Mouse (Mus musculus) layer of hippocampus, adult 2 months (tissue): ENCODE results near the gene Pcbp3. TPM values are rescaled to one million over a fixed set of nuclear protein-coding genes. Genes with fewer than 3 reads are reported as not detected.
"Not testable (repeated sequence)": the region's sequence is repeated elsewhere in the genome, so short reads cannot be mapped to it uniquely, and the experiment has no call there.

Experiments used
- DNase-seq, 2 experiments: peaks; one replicate each; pipeline ENCODE4 v3.0.0; 2022; ENCODE audit warnings: low spot score in 2 of 2
- H3K27ac ChIP-seq: fragments of 200-600 bp; 2 replicates; pipeline ENCODE4 v1.8.1; 2022
- H3K4me3 ChIP-seq: fragments of 200-600 bp; 2 replicates; pipeline ENCODE4 v1.8.1; 2022; ENCODE audit warnings: mild to moderate bottlenecking
- CTCF ChIP-seq: fragments of 200-600 bp; conservative IDR thresholded peaks from 2 replicates; pipeline ENCODE4 v1.8.1; 2022; ENCODE audit warnings: antibody characterized with exemption, mild to moderate bottlenecking, moderate library complexity
- long read RNA-seq, 2 experiments: library from polyadenylated mRNA; stranded (forward); transcript quantifications; one replicate each; pipeline ENCODE4 v2.0.0; 2021; ENCODE audit warnings: borderline mapping rate in 2 of 2
- total RNA-seq, 2 experiments: library from RNA; stranded (reverse); gene quantifications; 2 replicates each; pipeline ENCODE4 v1.2.3; 2021

Pcbp3 gene
- 10 to 100 TPM; 57.6 to 63.9 TPM for total RNA-seq
- long read RNA-seq, experiment 1, transcript Pcbp3-201 (16 exons, 2,013 nt), result major isoform, 13 of 54 reads
- long read RNA-seq, experiment 1, partial matches to known transcripts, result 2 of 54 reads
- long read RNA-seq, experiment 1, other reads (novel, unspliced or antisense), result 38 of 54 reads
- long read RNA-seq, experiment 2, transcript Pcbp3-201 (16 exons, 2,013 nt), result major isoform, 20 of 82 reads
- long read RNA-seq, experiment 2, partial matches to known transcripts, result 1 of 82 reads
- long read RNA-seq, experiment 2, other reads (novel, unspliced or antisense), result 61 of 82 reads

DNA sequence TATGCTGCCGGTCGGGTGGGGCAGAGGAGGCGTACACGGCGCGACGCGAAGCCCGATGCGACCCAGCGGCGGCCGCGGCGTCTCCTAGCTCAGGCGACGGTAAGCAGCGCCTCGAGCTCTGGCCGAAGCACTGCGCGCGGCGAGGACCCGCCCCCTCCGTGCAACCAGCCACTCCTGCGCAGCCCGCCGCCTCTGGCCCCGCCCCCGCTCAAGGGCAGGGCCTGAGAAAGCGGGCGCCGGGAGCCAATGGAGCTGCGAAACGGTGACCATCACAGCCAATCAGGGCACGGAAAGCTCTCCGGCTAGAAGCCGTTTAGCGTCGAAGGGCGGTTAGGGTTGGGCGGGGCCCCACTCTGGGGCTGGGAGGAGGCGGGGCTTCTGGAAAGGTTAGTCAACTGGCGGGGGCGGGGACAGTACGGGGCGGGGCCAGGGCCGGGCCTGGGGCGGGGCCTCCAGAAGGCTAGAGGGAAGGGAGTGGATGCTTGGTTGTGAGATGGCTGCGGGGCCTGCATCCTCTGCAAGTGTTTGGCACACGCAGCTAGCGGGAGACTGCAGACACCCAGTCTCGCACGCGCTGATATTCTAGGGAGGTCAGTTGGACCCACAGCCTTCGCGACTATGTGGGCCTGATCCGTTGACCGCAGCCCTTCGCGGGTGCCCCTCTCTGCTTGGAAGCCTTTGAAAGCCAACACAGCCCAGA, at the start of gene Pcbp3:
Gene Pcbp3 (minus strand): TSS at position 98 of the 700 bp plus-strand sequence.
- DNase-seq, result peak; percentile 96 to 98
- peak within 1 kb of the TSS; percentile 85 for H3K27ac ChIP-seq
- peak within 1 kb of the TSS; percentile 95 for H3K4me3 ChIP-seq
- TF ChIP-seq CTCF, result no peak

DNA sequence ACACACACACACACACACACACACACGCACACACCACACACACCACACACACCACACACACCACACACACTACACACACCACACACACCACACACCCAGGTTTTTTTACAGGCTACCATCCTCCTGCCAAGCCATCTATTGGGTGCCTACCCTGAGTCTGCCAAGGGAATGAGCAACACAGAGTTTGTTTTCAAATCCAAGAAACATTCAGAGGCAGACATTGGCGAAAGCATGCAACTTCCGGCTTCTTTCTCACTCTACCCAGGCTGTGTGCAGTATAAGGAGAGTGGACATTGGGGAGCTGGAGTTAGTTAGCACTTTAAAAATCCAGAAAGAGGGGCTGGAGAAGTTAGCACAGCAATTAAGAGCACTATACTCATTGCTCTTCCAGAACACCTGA, 47.0 kb upstream of the Pcbp3 start:
- peak overlapping the region; percentile 75 for H3K27ac ChIP-seq
- H3K4me3 ChIP-seq, result no peak overlapping the region
- peak in 1 of 2 experiments; percentile 13 for DNase-seq
- no peak for TF ChIP-seq CTCF

DNA sequence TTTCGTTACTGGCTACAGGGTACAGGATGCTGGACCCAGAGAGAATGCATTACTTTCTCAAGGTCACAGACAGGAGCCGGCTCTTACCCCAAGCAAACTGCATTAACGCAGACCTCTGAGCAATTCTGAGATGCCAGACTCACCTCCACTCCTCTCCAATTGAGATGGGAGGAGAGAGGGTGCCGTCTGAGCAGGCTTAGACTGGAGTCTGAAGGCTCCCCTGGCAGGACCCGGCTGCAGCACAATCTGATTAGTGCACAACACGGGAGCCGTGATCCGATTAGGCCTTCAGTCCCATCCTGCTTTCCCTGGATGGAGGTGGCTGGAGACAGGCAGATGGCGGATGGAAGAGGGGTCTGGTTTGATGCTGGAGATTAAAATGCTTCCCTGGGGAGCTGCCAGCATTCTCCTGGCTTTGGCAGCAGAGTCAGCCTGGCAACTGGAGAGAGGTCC, 46.4 kb upstream of the Pcbp3 start:
- peak; percentile 48 to 55 for DNase-seq

DNA sequence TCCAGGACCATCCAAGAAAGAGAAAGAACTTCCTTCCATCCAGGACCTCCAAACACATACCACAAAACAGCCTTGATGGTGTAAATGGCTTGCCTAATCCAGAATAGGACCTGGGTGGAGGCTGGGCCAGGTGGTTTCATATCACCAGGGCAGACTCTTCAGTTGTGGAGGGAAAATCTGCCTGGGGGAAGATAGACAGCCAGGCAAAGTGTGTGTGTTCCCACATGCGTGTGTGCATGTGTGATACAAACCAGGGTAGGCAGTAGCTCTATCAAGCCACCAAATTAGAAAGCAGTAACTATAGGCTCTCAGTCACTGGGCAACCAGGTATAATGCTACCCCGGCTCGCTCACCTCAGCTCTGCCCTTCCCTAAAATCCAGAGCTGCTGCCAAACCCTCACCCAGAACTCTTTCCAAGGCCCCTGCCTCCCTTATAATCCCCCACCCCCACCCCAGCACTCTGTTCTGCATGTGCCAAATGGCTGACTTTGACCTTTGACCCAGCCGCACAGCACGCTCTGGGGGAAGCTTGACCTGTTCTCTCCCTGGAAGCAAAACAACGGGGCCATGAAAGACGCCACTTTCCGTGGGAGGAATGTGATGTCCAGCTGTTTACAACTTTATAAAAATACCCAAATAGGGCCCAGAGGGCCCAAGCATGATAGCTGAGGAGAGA, 45.9 kb upstream of the Pcbp3 start:
- TF ChIP-seq CTCF, result no peak
- peak overlapping the region; percentile 85 for H3K27ac ChIP-seq
- no peak for DNase-seq
- H3K4me3 ChIP-seq, result no peak overlapping the region

More for the DNA sequence above, 46.4 kb upstream of the Pcbp3 start:
- Histone ChIP-seq H3K4me3 (no peak overlapping the region), H3K27ac (peak overlapping the region; percentile 85)
- no peak for TF ChIP-seq CTCF

DNA sequence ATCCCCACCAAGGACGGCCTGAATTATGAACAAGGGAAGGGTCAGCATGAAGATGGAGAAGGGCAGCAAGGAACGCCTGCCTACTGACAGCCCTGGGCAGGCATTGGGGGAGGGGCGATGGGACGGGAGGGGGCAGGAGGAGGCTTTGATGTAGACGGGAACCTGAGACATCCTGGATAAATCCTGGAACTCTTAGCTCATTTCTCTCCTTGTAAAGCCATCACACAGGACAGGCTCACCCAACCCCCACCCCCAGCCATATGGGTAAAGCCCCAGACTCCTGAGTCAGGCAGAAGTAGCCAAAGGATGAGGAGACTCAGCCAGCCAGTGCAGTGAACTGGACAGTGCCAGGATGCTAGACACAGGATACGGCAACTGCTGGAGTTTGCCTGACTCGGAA, 43.2 kb upstream of the Pcbp3 start:
- TF ChIP-seq CTCF, result no peak
- Histone ChIP-seq H3K4me3 (no peak overlapping the region), H3K27ac (no peak overlapping the region)
- no peak for DNase-seq

DNA sequence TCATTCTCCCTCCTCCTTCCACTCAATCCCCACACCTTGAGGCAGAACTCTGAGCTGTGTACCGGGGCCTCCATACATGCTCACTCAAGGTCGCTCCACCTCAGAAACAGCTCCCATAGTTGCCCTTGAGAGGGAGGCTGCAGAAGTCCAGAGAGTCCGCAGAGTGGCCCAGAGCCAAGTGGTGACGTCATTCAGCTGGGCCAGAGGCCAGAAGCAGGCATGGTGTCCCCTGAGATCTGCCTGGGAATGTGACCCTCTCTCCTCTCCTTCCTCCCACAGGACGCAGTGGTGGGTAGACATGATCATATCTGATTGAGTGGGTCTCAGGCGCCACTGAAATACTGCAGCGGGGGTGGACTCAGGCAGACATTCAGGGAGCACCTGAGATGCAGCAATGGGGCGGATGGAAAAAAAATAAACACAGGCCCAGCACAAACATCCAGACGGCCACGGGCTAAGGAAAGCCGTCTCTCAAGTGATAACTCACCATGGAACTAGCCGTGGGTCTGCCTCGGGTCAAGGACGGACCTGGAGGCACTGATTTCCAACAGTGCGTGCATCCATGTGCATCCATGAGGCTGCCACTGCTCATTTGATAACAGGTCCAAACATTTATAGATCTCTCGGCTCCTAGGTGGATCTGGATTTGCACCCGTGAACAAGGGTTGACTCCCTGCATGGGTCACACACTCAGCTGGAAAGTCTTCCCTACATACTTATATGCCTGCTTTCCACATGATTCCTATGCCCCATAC, 36.2 kb upstream of the Pcbp3 start:
- DNase-seq, result peak in 1 of 2 experiments; percentile 25

DNA sequence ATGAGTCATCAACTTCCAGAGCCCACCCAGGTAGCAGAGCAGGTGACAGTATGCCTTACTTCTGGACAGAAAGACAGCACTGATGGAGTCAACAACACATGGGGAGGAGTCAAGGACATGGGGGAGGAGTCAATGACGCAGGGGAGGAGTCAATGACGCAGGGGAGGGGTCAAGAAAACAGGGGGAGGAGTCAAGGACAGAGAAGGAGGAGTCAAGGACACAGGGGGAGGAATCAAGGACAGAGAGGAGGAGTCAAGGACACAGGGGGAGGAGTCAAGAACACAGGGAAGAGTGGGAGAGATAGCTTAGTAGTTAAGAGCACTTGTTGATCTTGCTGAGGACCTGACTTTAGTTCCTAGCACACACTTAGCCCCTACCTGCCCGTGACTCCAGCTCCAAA, 30.8 kb upstream of the Pcbp3 start:
- TF ChIP-seq CTCF, result no peak
- DNase-seq, result no peak
- Histone ChIP-seq H3K4me3 (no peak overlapping the region), H3K27ac (no peak overlapping the region)

More for the DNA sequence above, 36.2 kb upstream of the Pcbp3 start:
- Histone ChIP-seq H3K4me3 (no peak overlapping the region), H3K27ac (no peak overlapping the region)
- TF ChIP-seq CTCF, result no peak

DNA sequence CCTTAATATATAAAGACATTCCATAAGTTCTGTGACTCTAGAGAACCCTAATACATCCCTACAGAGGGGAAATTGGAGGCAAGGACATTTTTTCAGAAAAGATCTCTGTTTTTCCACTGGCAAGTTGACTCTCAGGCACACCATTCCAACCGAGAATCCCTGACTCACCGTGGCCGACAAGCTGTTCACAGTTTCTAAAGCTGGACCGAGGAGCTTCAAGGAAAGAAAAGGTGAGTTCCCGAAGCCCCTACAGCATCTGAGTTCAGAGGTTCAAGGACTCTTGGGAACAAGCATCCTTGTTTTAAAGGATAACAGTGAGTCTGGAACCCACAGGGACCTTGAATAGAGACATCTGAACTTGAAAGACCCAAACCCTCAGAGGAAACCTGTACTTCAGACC, 26.9 kb upstream of the Pcbp3 start:
- TF ChIP-seq CTCF, result no peak
- no peak overlapping the region for H3K27ac ChIP-seq
- H3K4me3 ChIP-seq, result no peak overlapping the region
- no peak for DNase-seq

DNA sequence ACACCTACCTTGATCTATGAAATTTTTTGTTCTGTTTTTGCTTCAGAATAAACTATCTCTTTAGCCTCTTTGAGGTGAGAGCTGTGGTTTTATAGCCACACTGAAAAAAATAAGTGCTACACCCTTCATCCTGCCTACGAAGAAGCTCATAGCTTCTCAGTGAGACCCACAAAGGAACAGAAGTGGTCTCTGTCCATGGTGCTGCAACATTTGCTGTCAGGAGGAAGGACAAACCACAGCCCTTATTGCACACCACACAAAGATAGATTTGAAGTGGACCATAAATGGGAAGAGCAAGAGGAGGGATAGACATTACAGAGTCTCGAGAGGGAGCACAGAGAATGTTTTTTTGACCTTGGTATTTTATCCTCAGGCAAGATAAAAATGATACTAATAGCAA, 16.4 kb upstream of the Pcbp3 start:
- no peak for TF ChIP-seq CTCF
- H3K27ac ChIP-seq, result no peak overlapping the region
- DNase-seq, result no peak
- H3K4me3 ChIP-seq, result no peak overlapping the region

DNA sequence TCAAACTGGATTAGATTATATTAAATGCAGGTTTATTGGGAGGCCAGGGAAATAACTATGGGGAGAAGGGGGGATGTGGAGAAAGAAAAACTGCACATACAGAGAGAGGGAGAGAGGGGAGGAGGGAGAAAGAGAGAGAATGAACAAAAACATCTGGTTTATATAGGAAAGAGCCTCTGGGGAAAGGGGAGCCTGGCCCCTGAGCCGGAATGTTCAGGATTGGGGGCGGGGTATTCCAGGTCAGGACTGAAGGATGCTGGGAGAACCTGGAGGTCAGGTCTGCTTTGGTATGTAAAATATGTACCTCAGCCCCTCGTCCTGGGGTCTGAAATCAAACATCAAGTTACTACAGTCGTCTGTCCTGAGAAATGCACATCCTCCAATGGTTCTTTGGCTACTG, 15.0 kb upstream of the Pcbp3 start:
- Histone ChIP-seq H3K27ac (no peak overlapping the region), H3K4me3 (no peak overlapping the region)
- no peak for TF ChIP-seq CTCF
- no peak for DNase-seq

DNA sequence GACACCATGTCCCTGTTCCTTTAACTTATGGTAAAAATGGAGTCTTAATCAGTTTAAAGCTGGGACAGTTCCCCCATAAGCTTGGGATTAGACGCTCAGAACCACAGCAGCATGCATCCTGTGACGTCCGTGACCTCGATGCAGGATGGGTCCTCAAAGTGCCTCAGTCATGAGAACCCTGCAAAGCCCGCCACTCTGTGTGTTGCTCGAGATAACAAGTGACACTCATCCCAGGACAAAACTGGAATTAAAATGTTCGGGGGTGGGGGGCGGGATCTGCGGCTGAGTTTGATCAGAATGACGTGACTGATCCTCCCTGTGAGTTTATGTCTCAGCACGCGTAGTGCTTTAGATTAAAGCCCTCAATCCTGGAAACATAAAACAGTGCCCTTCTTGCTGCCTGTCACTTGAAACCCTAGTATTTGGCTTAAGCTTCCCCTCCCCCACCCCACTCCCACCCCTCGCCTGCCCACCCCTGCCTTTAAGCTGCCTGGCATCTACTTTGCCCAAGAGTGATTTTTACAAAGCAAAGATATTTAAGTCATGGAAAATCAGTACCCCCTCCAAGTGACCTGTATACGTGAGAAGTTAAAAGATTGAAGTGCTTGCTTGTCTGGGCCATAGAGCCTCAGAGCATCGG, 12.2 kb upstream of the Pcbp3 start:
- Histone ChIP-seq H3K27ac (no peak overlapping the region), H3K4me3 (no peak overlapping the region)
- no peak for TF ChIP-seq CTCF
- no peak for DNase-seq

DNA sequence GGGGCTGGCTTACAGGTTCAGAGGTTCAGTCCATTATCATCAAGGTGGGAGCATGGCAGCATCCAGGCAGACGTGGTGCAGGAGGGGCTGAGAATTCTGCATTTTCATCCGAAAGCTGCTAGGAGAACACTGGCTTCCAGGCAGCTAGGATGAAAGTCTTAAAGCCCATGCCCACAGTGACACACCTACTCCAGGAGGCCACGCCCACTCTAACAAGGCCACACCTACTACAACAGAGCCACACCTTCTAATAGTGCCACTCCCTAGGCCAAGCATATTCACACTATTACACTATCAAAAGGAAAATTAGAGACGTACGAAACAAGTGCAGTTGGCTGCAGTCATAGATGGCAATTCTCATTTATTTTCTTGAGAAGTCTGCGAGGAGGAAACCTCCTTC, 10.6 kb upstream of the Pcbp3 start:
- not testable (repeated sequence) for H3K27ac ChIP-seq, DNase-seq, H3K4me3 ChIP-seq
